Mouse (Mus musculus) stomach, embryonic 14.5 days (tissue): Measurements from ENCODE around the gene Map4k3. TPM values are rescaled to one million over a fixed set of nuclear protein-coding genes. Genes with fewer than 3 reads are reported as not detected.
A peak's percentile ranks its signal among the peaks of the same experiment; 100 is the strongest.

ENCODE experiments used
- ATAC-seq: fragments of 200-750 bp; cut with Nextera tagmentation; 2 replicates; pipeline ENCODE4 v1.8.0; 2017; ENCODE audit warnings: low read depth, moderate TSS enrichment; ENCODE audit not compliant: insufficient number of reproducible peaks, insufficient read depth, low FRiP score
- H3K27ac ChIP-seq: fragments of 300-500 bp; sonication (generic); 2 replicates; pipeline ENCODE4 v1.5.1; 2014; ENCODE audit warnings: mild to moderate bottlenecking, low read length, moderate library complexity, mixed read lengths
- H3K27me3 ChIP-seq: fragments of 300-500 bp; sonication (generic); 2 replicates; pipeline ENCODE4 v1.6.1; 2014; ENCODE audit warnings: low read length, control low read depth, mixed read lengths; ENCODE audit not compliant: control insufficient read depth, insufficient read depth
- H3K36me3 ChIP-seq: fragments of 300-500 bp; sonication (generic); 2 replicates; pipeline ENCODE4 v1.6.1; 2014; ENCODE audit warnings: mild to moderate bottlenecking, control low read depth, low read length, moderate library complexity, mixed read lengths; ENCODE audit not compliant: control insufficient read depth, insufficient read depth
- H3K4me1 ChIP-seq: fragments of 300-500 bp; sonication (generic); 2 replicates; pipeline ENCODE4 v1.6.1; 2014; ENCODE audit warnings: low read length, control low read depth, mixed read lengths; ENCODE audit not compliant: control insufficient read depth, insufficient read depth
- H3K4me2 ChIP-seq: fragments of 300-500 bp; sonication (generic); replicated peaks from 2 replicates; pipeline ENCODE4 v1.6.1; 2014; ENCODE audit warnings: low read depth, low read length, control low read depth
- H3K4me3 ChIP-seq: fragments of 300-500 bp; sonication (generic); 2 replicates; pipeline ENCODE4 v1.5.1; 2014; ENCODE audit warnings: low read depth, low read length, control low read depth
- H3K9ac ChIP-seq: fragments of 300-500 bp; sonication (generic); replicated peaks from 2 replicates; pipeline ENCODE4 v1.6.1; 2014; ENCODE audit warnings: low read depth, mild to moderate bottlenecking, control low read depth, low read length, moderate library complexity, mixed read lengths
- H3K9me3 ChIP-seq: fragments of 300-500 bp; sonication (generic); 2 replicates; pipeline ENCODE4 v1.6.1; 2016; ENCODE audit warnings: low read depth, low read length, control low read depth; ENCODE audit not compliant: control insufficient read depth
- WGBS: fragments of 180-500 bp; shearing (Covaris S2); extraction: QIAGEN DNeasy Blood & Tissue Kit; methylation state at CpG from one replicate; pipeline ENCODE4 v1.1.7; 2014; 5-methylcytosine and 5-hydroxymethylcytosine counted together
- polyA plus RNA-seq: library from polyadenylated mRNA; unstranded; fragments of >200 nt; fragmentation: Nextera tagmentation; extraction: Ambion mirVana; gene quantifications from 2 replicates; pipeline ENCODE4 v1.2.1, GENCODE M21; 2014

Map4k3 gene
- polyA plus RNA-seq, 1 experiment from 2014 or later: 39.5 TPM

- 34% methylated on average over 11 of the region's 11 CpGs for WGBS
- no peak overlapping the region for H3K4me2 ChIP-seq
- H3K27me3 ChIP-seq: no peaks in the 10 kb centered on the region
- no peaks in the 10 kb centered on the region for H3K9me3 ChIP-seq
- H3K36me3 ChIP-seq: no peaks in the 10 kb centered on the region
- no peaks in the 10 kb centered on the region for H3K4me1 ChIP-seq
- H3K9ac ChIP-seq: no peak overlapping the region
- H3K27ac ChIP-seq: no peak overlapping the region
- ATAC-seq: no peak
- H3K4me3 ChIP-seq: no peak overlapping the region
These were observed 169.2 kb downstream of the Map4k3 start for GRCm38 (mm10) chr17:80559050-80559449.

DNA sequence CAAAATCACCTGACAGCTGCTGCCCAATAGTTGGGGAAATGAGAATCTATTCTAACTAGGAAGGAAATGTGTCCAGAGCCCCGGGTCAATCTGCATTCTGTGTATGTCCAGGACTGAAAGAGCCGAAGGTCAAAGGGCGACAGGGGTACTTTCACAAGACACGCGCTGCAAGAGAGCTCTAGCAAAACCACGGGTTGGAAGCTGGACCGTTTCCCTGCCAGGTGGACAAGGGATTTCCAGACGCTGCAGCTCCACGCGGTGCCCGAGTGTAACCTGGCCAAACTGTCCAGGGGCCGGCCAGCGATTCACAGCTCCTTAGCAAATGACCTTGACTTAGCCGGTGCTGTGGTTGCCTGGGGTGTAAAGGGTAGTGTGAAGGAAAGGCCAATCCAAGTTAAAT is 169.7 kb downstream of the Map4k3 start:
- H3K9me3 ChIP-seq: no peaks in the 10 kb centered on the region
- H3K27ac ChIP-seq: no peak overlapping the region
- H3K4me2 ChIP-seq: no peak overlapping the region
- H3K4me3 ChIP-seq: no peak overlapping the region
- no peaks in the 10 kb centered on the region for H3K4me1 ChIP-seq
- no peaks in the 10 kb centered on the region for H3K36me3 ChIP-seq
- ATAC-seq: no peak
- H3K9ac ChIP-seq: no peak overlapping the region
- no peaks in the 10 kb centered on the region for H3K27me3 ChIP-seq
- 68% methylated on average over 14 of the region's 14 CpGs for WGBS

DNA sequence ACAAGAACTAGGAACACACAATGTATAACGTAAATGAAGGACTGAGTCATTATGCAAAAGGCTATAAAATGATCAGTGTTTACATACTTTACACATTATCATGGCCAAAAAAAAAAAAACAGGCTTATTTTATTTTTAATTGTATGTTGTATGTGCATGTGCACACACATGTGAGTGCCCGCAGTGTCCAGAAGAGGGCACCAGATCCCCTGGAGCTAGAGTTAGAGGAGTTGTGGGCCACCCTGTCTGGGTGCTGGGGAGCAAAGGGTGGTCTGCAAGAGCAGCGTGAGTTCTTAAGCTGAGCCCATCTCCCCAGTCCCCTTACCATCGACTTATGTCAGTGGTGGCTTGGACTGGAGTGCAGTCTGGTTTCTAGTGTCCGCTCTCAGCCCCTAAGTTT is 170.8 kb downstream of the Map4k3 start:
- Histone ChIP-seq H3K4me1 (no peaks in the 10 kb centered on the region), H3K4me2 (no peak overlapping the region), H3K4me3 (no peak overlapping the region), H3K27ac (no peak overlapping the region), H3K27me3 (no peaks in the 10 kb centered on the region), H3K9me3 (no peaks in the 10 kb centered on the region), H3K36me3 (no peaks in the 10 kb centered on the region), H3K9ac (no peak overlapping the region)
- no peak for ATAC-seq
- 94% methylated on average over 5 of the region's 5 CpGs for WGBS

DNA sequence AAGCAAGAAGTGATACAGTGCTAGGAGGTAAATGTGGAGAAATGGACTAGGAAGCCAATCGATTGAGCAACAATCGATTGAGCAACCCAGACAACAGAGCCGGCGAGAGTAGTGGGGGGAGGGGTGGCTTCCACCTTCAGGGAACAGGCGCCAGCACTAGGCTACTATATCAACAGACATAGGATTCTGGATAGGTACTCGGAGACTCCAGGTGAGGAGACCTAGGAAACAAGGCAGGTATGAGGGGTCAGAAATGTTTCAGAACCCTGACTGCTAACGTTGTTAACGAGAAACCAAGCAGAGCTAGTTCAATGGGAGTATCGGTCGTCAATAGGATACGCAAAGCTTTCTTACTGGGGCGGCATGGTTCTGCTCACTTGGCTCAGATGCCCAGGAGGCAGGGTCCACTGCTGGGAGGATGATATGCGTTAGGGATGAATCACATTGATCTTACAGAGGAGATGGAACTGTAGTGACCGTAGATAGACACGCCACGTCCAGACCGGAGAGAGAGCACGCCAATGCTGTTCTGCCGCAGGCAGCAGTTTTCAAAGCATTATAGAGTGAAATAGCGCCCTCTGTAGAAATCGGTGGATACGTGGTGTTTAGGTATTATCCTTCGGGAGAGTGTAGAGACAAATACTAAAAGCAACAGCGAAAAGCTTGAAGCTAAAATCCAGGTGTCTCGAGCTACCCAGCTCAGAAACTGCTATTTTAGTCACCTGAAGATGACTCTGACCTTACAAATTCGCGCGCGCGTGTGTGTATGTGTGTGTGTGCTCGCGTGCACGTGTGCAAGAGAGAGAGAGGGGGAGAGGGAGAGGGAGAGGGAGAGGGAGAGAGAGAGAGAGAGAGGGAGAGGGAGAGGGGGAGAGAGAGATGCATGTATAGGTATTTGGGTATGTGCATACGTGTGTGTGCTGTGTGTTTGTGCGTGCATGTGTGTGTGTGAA is 174.7 kb downstream of the Map4k3 start:
- Histone ChIP-seq H3K4me2 (peak overlapping the region; percentile 44), H3K9me3 (no peaks in the 10 kb centered on the region), H3K4me1 (no peaks in the 10 kb centered on the region), H3K9ac (no peak overlapping the region; the same call in 1 of the 2 replicates), H3K27me3 (no peaks in the 10 kb centered on the region), H3K36me3 (no peaks in the 10 kb centered on the region), H3K27ac (peak overlapping the region; percentile 56; the same call in 1 of the 2 replicates), H3K4me3 (peak overlapping the region; percentile 60)
- WGBS: 2% methylated on average over 35 of the region's 35 CpGs
- peak; percentile 91 for ATAC-seq

GRCm38 (mm10) chr17:80552653-80553052 is 175.6 kb downstream of the Map4k3 start:
- H3K9ac ChIP-seq: no peak overlapping the region
- WGBS: 75% methylated on average over 4 of the region's 4 CpGs
- ATAC-seq: no peak
- no peaks in the 10 kb centered on the region for H3K9me3 ChIP-seq
- H3K27me3 ChIP-seq: no peaks in the 10 kb centered on the region
- no peaks in the 10 kb centered on the region for H3K36me3 ChIP-seq
- no peaks in the 10 kb centered on the region for H3K4me1 ChIP-seq
- H3K27ac ChIP-seq: no peak overlapping the region
- H3K4me2 ChIP-seq: peak overlapping the region; percentile 44; the same call in 1 of the 2 replicates
- H3K4me3 ChIP-seq: no peak overlapping the region

- no peak overlapping the region for H3K27ac ChIP-seq
- no peak overlapping the region for H3K9ac ChIP-seq
- no peak overlapping the region for H3K4me3 ChIP-seq
- no peak overlapping the region for H3K4me2 ChIP-seq
- no peaks in the 10 kb centered on the region for H3K36me3 ChIP-seq
- WGBS: 80% methylated on average over 15 of the region's 15 CpGs
- H3K4me1 ChIP-seq: no peaks in the 10 kb centered on the region
- H3K9me3 ChIP-seq: no peaks in the 10 kb centered on the region
- no peaks in the 10 kb centered on the region for H3K27me3 ChIP-seq
- no peak for ATAC-seq
These were observed 177.3 kb downstream of the Map4k3 start for GRCm38 (mm10) chr17:80550981-80551380.

GRCm38 (mm10) chr17:80546846-80547245 is 181.4 kb downstream of the Map4k3 start:
- Histone ChIP-seq H3K36me3 (no peaks in the 10 kb centered on the region), H3K9me3 (no peaks in the 10 kb centered on the region), H3K4me2 (no peak overlapping the region), H3K4me1 (no peaks in the 10 kb centered on the region), H3K27ac (no peak overlapping the region), H3K9ac (no peak overlapping the region), H3K4me3 (no peak overlapping the region), H3K27me3 (no peaks in the 10 kb centered on the region)
- ATAC-seq: no peak
- 89% methylated on average over 2 of the region's 2 CpGs for WGBS

DNA sequence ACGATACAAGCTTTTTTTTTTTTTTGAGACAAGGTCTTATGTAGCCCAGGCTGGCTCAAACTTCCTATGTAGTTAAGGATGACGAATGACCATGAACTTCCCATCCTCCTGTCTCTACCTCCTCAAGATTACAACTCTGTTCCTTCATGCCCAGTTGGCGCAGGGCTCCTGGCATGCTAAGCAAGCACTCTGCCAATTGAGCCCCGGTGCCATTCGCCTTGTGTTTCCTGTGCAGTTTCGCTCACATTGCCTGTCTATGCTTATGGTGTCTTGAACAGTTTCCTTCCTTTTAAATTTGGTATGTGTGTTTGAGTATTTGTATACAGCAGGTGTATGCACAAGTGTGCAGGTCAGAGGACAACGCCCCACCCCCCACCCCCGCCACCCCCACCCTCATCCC is 182.1 kb downstream of the Map4k3 start:
- no peak for ATAC-seq
- 91% methylated on average over 8 of the region's 8 CpGs for WGBS
- H3K27me3 ChIP-seq: no peaks in the 10 kb centered on the region

More for the DNA sequence above, 182.1 kb downstream of the Map4k3 start:
- Histone ChIP-seq H3K9ac (no peak overlapping the region), H3K27ac (no peak overlapping the region), H3K9me3 (no peaks in the 10 kb centered on the region), H3K4me2 (no peak overlapping the region), H3K4me3 (no peak overlapping the region), H3K4me1 (no peaks in the 10 kb centered on the region), H3K36me3 (no peaks in the 10 kb centered on the region)
